Mouse (Mus musculus): ENCODE data around the gene Gm49318. TPM values are rescaled to one million over a fixed set of nuclear protein-coding genes. Genes with fewer than 3 reads are reported as not detected.
A peak's percentile ranks its signal among the peaks of the same experiment; 100 is the strongest.

Gm49318 gene
- total and polyA plus RNA-seq, 3 experiments = not detected

DNA sequence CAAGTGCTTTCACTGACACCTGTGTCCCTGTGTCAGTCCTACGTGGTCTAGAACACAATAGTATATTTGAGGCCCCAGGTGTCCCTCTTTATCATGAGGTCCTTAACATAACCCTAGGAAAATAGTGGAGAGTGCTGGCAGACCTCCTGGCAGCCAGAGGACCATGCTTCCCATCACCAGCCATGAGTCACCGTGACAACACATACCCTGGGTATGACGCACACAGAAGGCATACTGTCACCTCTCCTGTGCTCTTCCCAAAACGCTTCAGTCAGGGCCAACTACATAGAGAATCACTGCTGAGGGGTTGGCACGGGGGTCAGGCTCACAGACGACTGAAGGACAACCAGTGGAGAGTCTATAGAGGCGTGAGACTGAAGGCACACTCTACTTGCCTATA, 18.9 kb upstream of the Gm49318 start:
- H3K9me3 ChIP-seq (replicated peaks) = no peaks in the 10 kb centered on the region
- peaks cover 5% of the 10 kb centered on the region; the same call in 1 of the 2 replicates for H3K27me3 ChIP-seq (ENCODE audit: insufficient read depth, low read length)
- H3K36me3 ChIP-seq (replicated peaks) = no peaks in the 10 kb centered on the region
- no peak overlapping the region for H3K4me3 ChIP-seq (ENCODE audit: low read depth, low read length)
- TF ChIP-seq POLR2AphosphoS5 (IDR thresholded peaks at IDR 0.05; ENCODE audit: insufficient replicate concordance, low read depth, low read length) = no peak
- DNase-seq (ENCODE audit: low spot score) = no peak
- H3K4me1 ChIP-seq (ENCODE audit: insufficient read depth, low read depth, low read length) = peaks cover 16% of the 10 kb centered on the region
- ATAC-seq (ENCODE audit: extremely low read depth, insufficient number of reproducible peaks, low FRiP score, poor library complexity, severe bottlenecking) = no peak

DNA sequence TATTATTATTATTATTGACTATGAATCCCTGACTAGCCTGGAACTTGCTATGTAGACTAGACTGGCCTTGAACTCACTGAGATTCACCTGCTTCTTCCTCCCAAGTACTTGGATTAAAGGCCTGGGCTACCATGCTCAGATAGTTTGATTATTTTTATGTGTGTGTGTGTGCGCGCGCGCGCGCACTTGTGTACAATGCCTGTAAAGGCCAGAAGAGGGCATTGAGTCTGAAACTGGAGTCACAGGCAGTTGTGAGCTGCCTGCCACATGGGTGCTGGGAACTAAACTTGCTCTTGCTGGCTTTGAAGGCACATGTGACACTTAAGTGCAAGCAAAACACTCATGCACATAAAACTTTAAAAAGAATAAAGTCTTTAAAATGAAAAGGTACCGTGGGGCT, 18.2 kb upstream of the Gm49318 start:
- TF ChIP-seq TAL1 (conservative IDR thresholded peaks at IDR 0.05; ENCODE audit: low read depth, low read length) = no peak
- DNase-seq (ENCODE audit: low spot score) = no peak
- H3K36me3 ChIP-seq (replicated peaks) = no peaks in the 10 kb centered on the region
- ATAC-seq (ENCODE audit: extremely low read depth, insufficient number of reproducible peaks, low FRiP score, poor library complexity, severe bottlenecking) = no peak
- peaks cover 19% of the 10 kb centered on the region for H3K4me1 ChIP-seq (ENCODE audit: insufficient read depth, low read depth, low read length)
- no peaks in the 10 kb centered on the region for H3K9me3 ChIP-seq (replicated peaks)
- peaks cover 5% of the 10 kb centered on the region; the same call in 1 of the 2 replicates for H3K27me3 ChIP-seq (ENCODE audit: insufficient read depth, low read length)
- no peak overlapping the region for H3K4me3 ChIP-seq (ENCODE audit: low read depth, low read length)

DNA sequence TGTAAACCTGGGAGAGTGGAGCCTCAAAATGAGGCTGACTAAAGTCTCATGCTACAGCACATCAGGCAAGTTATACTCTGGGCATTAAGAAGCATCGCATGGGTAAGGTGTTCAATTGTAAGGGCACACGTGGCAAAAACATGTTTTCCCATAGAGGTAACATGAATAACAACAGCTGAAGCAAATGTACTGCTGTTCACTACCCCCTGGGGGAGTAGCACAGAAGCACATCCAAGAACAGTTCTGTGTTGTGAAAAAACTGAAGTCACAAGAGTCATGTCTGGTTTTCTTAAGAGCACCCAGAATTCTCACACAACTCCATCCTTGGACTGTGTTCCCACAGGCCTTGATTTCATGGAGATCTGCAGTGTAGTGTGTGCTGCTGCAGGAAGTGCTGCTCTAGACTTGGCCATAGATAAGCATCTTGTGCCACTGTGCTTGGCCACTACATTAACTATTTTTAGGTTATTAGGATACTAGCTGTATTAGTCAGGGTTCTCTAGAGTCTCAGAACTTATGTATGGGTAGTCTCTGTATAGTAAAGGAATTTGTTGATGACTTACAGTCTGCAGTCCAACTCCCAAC, 16.1 kb upstream of the Gm49318 start:
- no peak overlapping the region for H3K4me3 ChIP-seq (ENCODE audit: low read depth, low read length)
- DNase-seq (ENCODE audit: low spot score) (no peak), ATAC-seq (ENCODE audit: extremely low read depth, insufficient number of reproducible peaks, low FRiP score, poor library complexity, severe bottlenecking) (no peak)
- H3K9me3 ChIP-seq (replicated peaks) = no peaks in the 10 kb centered on the region
- no peak for TF ChIP-seq GATA2 (IDR thresholded peaks at IDR 0.05; ENCODE audit: borderline replicate concordance, low read depth, low read length)
- TF ChIP-seq POLR2AphosphoS5 (IDR thresholded peaks at IDR 0.05; ENCODE audit: insufficient replicate concordance, low read depth, low read length) = no peak
- TF ChIP-seq TAL1 (conservative IDR thresholded peaks at IDR 0.05; ENCODE audit: low read depth, low read length) = no peak
- TF ChIP-seq CTCF (IDR thresholded peaks at IDR 0.05; ENCODE audit: low read depth, low read length) = no peak
- TF ChIP-seq GATA1 (IDR thresholded peaks at IDR 0.05; ENCODE audit: borderline replicate concordance, low read length) = no peak
- peaks cover 31% of the 10 kb centered on the region for H3K4me1 ChIP-seq (ENCODE audit: insufficient read depth, low read depth, low read length)
- peaks cover 18% of the 10 kb centered on the region for H3K36me3 ChIP-seq (replicated peaks)
- H3K27me3 ChIP-seq (ENCODE audit: insufficient read depth, low read length) = no peaks in the 10 kb centered on the region

DNA sequence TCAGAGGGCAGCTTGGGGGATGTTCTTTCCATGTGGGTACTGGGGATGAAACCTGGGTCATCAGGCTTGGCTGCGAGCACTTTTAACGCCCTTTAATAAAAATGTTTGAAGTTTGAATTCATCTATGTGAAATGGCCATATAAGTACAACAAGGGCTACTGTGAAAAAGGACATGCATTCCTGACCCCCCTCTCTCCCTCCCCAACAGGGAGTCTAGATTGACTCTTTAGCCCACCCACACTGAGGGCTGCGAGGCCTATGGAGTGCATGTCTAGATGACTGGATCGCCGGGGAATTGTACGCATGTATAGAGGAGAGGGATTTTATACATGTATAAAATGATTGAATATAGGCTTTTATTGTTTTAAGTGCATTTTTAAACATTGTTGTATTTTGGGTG, 15.0 kb upstream of the Gm49318 start:
- no peaks in the 10 kb centered on the region for H3K9me3 ChIP-seq (replicated peaks)
- TF ChIP-seq POLR2AphosphoS5 (IDR thresholded peaks at IDR 0.05; ENCODE audit: insufficient replicate concordance, low read depth, low read length) = no peak
- no peak for TF ChIP-seq GATA2 (IDR thresholded peaks at IDR 0.05; ENCODE audit: borderline replicate concordance, low read depth, low read length)
- no peak for TF ChIP-seq GATA1 (IDR thresholded peaks at IDR 0.05; ENCODE audit: borderline replicate concordance, low read length)
- TF ChIP-seq TAL1 (conservative IDR thresholded peaks at IDR 0.05; ENCODE audit: low read depth, low read length) = no peak
- TF ChIP-seq CTCF (IDR thresholded peaks at IDR 0.05; ENCODE audit: low read depth, low read length) = no peak
- DNase-seq (ENCODE audit: low spot score) (no peak), ATAC-seq (ENCODE audit: extremely low read depth, insufficient number of reproducible peaks, low FRiP score, poor library complexity, severe bottlenecking) (no peak)
- peaks cover 31% of the 10 kb centered on the region for H3K4me1 ChIP-seq (ENCODE audit: insufficient read depth, low read depth, low read length)
- H3K27me3 ChIP-seq (ENCODE audit: insufficient read depth, low read length) = no peaks in the 10 kb centered on the region
- H3K36me3 ChIP-seq (replicated peaks) = peaks cover 26% of the 10 kb centered on the region
- peak overlapping the region; percentile 93 for H3K4me3 ChIP-seq (ENCODE audit: low read depth, low read length)

DNA sequence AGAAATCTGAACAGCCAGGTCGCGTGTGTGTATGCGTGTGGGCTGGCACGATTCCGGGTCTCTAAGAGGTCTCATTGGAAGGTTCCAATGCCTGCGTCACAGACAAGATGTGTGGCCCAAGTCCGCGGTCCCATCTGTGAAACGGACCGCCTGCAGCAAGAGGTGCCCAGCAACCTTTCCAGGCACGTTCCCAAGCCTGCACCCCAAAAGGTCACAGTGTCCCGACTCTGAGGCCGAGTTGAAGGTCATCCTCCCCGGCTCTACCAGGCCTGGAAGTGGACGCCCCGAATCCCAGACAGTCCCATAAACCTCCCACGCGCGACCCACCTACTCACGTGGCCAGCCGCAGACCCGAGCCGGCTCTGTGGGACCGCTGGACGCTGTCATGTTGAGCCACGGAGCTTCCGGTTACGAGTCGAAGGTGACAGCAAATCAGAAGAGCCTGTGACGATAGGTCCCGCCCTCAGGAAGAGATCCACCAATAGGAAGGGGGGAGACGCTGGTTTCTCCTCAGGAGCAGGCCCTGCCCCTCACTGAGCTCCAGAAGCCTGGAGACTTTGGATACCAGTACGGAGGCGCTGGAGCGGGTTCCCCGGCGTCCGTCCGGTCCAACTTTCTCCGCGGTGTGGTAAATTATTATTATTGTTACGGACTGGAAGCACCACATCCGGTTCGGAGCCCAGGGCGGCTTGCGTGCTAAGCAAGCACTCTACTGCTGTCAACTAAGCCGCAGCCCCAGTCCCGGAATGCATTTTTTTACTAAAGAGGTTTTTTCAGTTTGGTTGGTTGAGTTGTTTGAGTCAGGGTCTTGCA, 14.2 kb upstream of the Gm49318 start, which contains the start of gene Ecsit:
Gene Ecsit, minus strand, starts transcription at position 417 of the 813 bp plus-strand sequence.
- ATAC-seq (ENCODE audit: extremely low read depth, insufficient number of reproducible peaks, low FRiP score, poor library complexity, severe bottlenecking) = peak; percentile 100
- DNase-seq (ENCODE audit: low spot score) = peak; percentile 98
- no peaks in the 10 kb centered on the region for H3K27me3 ChIP-seq (ENCODE audit: insufficient read depth, low read length)
- H3K36me3 ChIP-seq (replicated peaks) = peaks cover 34% of the 10 kb centered on the region
- peak within 1 kb of the TSS; percentile 93 for H3K4me3 ChIP-seq (ENCODE audit: low read depth, low read length)
- TF ChIP-seq POLR2AphosphoS5 (IDR thresholded peaks at IDR 0.05; ENCODE audit: insufficient replicate concordance, low read depth, low read length) (no peak), CTCF (IDR thresholded peaks at IDR 0.05; ENCODE audit: low read depth, low read length) (no peak), GATA2 (IDR thresholded peaks at IDR 0.05; ENCODE audit: borderline replicate concordance, low read depth, low read length) (no peak), GATA1 (IDR thresholded peaks at IDR 0.05; ENCODE audit: borderline replicate concordance, low read length) (no peak), TAL1 (conservative IDR thresholded peaks at IDR 0.05; ENCODE audit: low read depth, low read length) (no peak)
- no peaks in the 10 kb centered on the region for H3K9me3 ChIP-seq (replicated peaks)
- H3K4me1 ChIP-seq (ENCODE audit: insufficient read depth, low read depth, low read length) = peaks cover 31% of the 10 kb centered on the region

DNA sequence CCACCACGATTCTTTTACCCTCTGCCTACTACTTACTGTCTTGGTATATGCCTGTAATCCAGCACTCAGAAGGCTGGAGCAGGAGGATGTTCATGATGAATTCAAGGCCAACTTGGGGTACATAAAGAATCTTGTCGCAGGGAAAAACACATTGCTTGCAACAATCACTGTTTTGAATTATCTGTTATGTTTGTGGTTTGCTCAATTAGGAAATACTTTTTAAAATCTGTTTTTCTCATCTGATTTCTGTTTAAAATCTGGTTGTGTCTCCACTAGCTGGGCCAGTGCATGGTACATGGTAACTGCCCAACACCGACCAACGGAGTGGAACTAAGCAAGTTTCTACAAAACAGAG, 13.6 kb upstream of the Gm49318 start:
- no peak for TF ChIP-seq GATA2 (IDR thresholded peaks at IDR 0.05; ENCODE audit: borderline replicate concordance, low read depth, low read length)
- TF ChIP-seq GATA1 (IDR thresholded peaks at IDR 0.05; ENCODE audit: borderline replicate concordance, low read length) = no peak
- TF ChIP-seq CTCF (IDR thresholded peaks at IDR 0.05; ENCODE audit: low read depth, low read length) = no peak
- TF ChIP-seq POLR2AphosphoS5 (IDR thresholded peaks at IDR 0.05; ENCODE audit: insufficient replicate concordance, low read depth, low read length) = no peak
- TF ChIP-seq TAL1 (conservative IDR thresholded peaks at IDR 0.05; ENCODE audit: low read depth, low read length) = no peak
- Histone ChIP-seq H3K9me3 (replicated peaks) (no peaks in the 10 kb centered on the region), H3K36me3 (replicated peaks) (peaks cover 40% of the 10 kb centered on the region)

More for the DNA sequence above, 13.6 kb upstream of the Gm49318 start:
- no peak for ATAC-seq (ENCODE audit: extremely low read depth, insufficient number of reproducible peaks, low FRiP score, poor library complexity, severe bottlenecking)
- no peak for DNase-seq (ENCODE audit: low spot score)
- peak overlapping the region; percentile 93 for H3K4me3 ChIP-seq (ENCODE audit: low read depth, low read length)
- peaks cover 31% of the 10 kb centered on the region for H3K4me1 ChIP-seq (ENCODE audit: insufficient read depth, low read depth, low read length)
- no peaks in the 10 kb centered on the region for H3K27me3 ChIP-seq (ENCODE audit: insufficient read depth, low read length)

Measured in G1E (cell line).